Comparison of ENCODE assay signal across 33 mouse cellular contexts in genomic region chr9:70979171-70979570, GRCm38 (mm10). TPM values are rescaled to one million over a fixed set of nuclear protein-coding genes. Genes with fewer than 3 reads are reported as not detected.
"Had no signal": no experiment of that assay in that cellular context is flagged by ENCODE, and none has a peak within 500 bp of the region (broad histone marks: within the 10 kb centered on the region; RNA-seq: fewer than 3 reads in every experiment).

No protein-coding gene starts in this region.

- ATAC-seq: forebrain, embryonic 13.5 days; forebrain, embryonic 14.5 days; forebrain, embryonic 15.5 days; forebrain, embryonic 16.5 days; forebrain, postnatal 0 days had no signal

- H3K9me3 ChIP-seq: embryonic facial prominence, embryonic 12.5 days; embryonic facial prominence, embryonic 13.5 days; embryonic facial prominence, embryonic 15.5 days; forebrain, embryonic 10.5 days; forebrain, embryonic 12.5 days; forebrain, embryonic 13.5 days; forebrain, embryonic 15.5 days had no signal

- H3K4me2 ChIP-seq: embryonic facial prominence, embryonic 12.5 days; embryonic facial prominence, embryonic 13.5 days; embryonic facial prominence, embryonic 15.5 days; forebrain, embryonic 12.5 days; forebrain, embryonic 13.5 days; forebrain, embryonic 15.5 days had no signal

- H3K4me1 ChIP-seq: embryonic facial prominence, embryonic 10.5 days; embryonic facial prominence, embryonic 12.5 days; embryonic facial prominence, embryonic 13.5 days; embryonic facial prominence, embryonic 15.5 days; forebrain, embryonic 10.5 days; forebrain, embryonic 12.5 days; forebrain, embryonic 13.5 days; forebrain, embryonic 15.5 days had no signal

- H3K27ac ChIP-seq: embryonic facial prominence, embryonic 10.5 days; embryonic facial prominence, embryonic 12.5 days; embryonic facial prominence, embryonic 13.5 days; embryonic facial prominence, embryonic 15.5 days; forebrain, embryonic 10.5 days; forebrain, embryonic 12.5 days; forebrain, embryonic 13.5 days; forebrain, embryonic 15.5 days; gastrocnemius, adult 2 months; heart, adult 2 months had no signal

- H3K4me3 ChIP-seq: embryonic facial prominence, embryonic 10.5 days; embryonic facial prominence, embryonic 12.5 days; embryonic facial prominence, embryonic 13.5 days; embryonic facial prominence, embryonic 15.5 days; erythroblast, embryonic 14.5 days; forebrain, embryonic 10.5 days; forebrain, embryonic 12.5 days; forebrain, embryonic 13.5 days; forebrain, embryonic 15.5 days; gastrocnemius, adult 2 months; heart, adult 2 months had no signal

- DNase-seq: cerebellum, adult 2 months; cerebellum, adult 8-10 months; cerebellum, adult 9-10 months; cerebellum, adult 9-11 months; cerebellum, postnatal 10 days; cerebellum, postnatal 14 days; cerebellum, postnatal 25 days; cerebellum, postnatal 36 days; embryo, embryonic 11 days; forebrain, postnatal 0 days; gastrocnemius, adult 2 months; gastrocnemius, postnatal 10 days; gastrocnemius, postnatal 14 days; gastrocnemius, postnatal 25 days; gastrocnemius, postnatal 36 days; heart, adult 18-20 months; heart, adult 2 months had no signal

- H3K9ac ChIP-seq: embryonic facial prominence, embryonic 12.5 days; embryonic facial prominence, embryonic 13.5 days; embryonic facial prominence, embryonic 15.5 days; forebrain, embryonic 12.5 days; forebrain, embryonic 13.5 days; forebrain, embryonic 15.5 days; forebrain, postnatal 0 days had no signal

- H3K27me3 ChIP-seq: embryonic facial prominence, embryonic 12.5 days; embryonic facial prominence, embryonic 13.5 days; embryonic facial prominence, embryonic 15.5 days; forebrain, embryonic 12.5 days; forebrain, embryonic 13.5 days; forebrain, embryonic 15.5 days had no signal

- H3K36me3 ChIP-seq: embryonic facial prominence, embryonic 10.5 days; embryonic facial prominence, embryonic 12.5 days; embryonic facial prominence, embryonic 13.5 days; embryonic facial prominence, embryonic 15.5 days; forebrain, embryonic 10.5 days; forebrain, embryonic 12.5 days; forebrain, embryonic 15.5 days had no signal

RNA-seq across cellular contexts. Expression of gene Lipc, which starts 27.1 kb away (rescaled TPM):
- total RNA-seq: gastrocnemius, adult 18-20 months; gastrocnemius, adult 2 months; gastrocnemius, adult 8-10 months; gastrocnemius, postnatal 14 days; gastrocnemius, postnatal 25 days; gastrocnemius, postnatal 36 days; granulocyte monocyte progenitor cell, adult 5-6 weeks had no signal
- polyA plus RNA-seq: embryonic facial prominence, embryonic 10.5 days; embryonic facial prominence, embryonic 11.5 days; embryonic facial prominence, embryonic 12.5 days; forebrain, embryonic 10.5 days; forebrain, embryonic 11.5 days; forebrain, embryonic 12.5 days; forebrain, embryonic 13.5 days; forebrain, embryonic 15.5 days had no signal
